Mouse (Mus musculus) testis, postnatal 10 days (tissue): ENCODE data around the gene Sdhaf3.
A peak's percentile ranks its signal among the peaks of the same experiment; 100 is the strongest.
"Not testable (repeated sequence)": the region's sequence is repeated elsewhere in the genome, so short reads cannot be mapped to it uniquely, and the experiment has no call there.

Experiments used
- DNase-seq: peaks from one replicate; pipeline ENCODE4 v3.0.0; 2021; ENCODE audit warnings: low spot score

Sdhaf3 gene

GRCm38 (mm10) chr6:6955764-6956561 lies at the start of gene Sdhaf3:
Gene Sdhaf3 (plus strand): TSS chr6:6956004.
- DNase-seq = peak; percentile 95

- peak; percentile 80 for DNase-seq
These were observed 46.2 kb upstream of the Sdhaf3 start for GRCm38 (mm10) chr6:6909586-6909985.

GRCm38 (mm10) chr6:6914304-6914703 lies 41.5 kb upstream of the Sdhaf3 start:
- DNase-seq = no peak

GRCm38 (mm10) chr6:6914849-6915525 lies 40.8 kb upstream of the Sdhaf3 start:
- peak; percentile 45 for DNase-seq

GRCm38 (mm10) chr6:6915526-6915915 lies 40.3 kb upstream of the Sdhaf3 start:
- peak; percentile 45 for DNase-seq

GRCm38 (mm10) chr6:6917334-6917733 lies 38.5 kb upstream of the Sdhaf3 start:
- no peak for DNase-seq

- no peak for DNase-seq
These were observed 30.5 kb upstream of the Sdhaf3 start for GRCm38 (mm10) chr6:6925264-6925663.

- no peak for DNase-seq
These were observed 25.0 kb upstream of the Sdhaf3 start for GRCm38 (mm10) chr6:6930831-6931230.

- DNase-seq = no peak
These were observed 24.3 kb upstream of the Sdhaf3 start for GRCm38 (mm10) chr6:6931507-6931906.

GRCm38 (mm10) chr6:6940845-6941244 lies 15.0 kb upstream of the Sdhaf3 start:
- no peak for DNase-seq

- peak; percentile 85 for DNase-seq
These were observed 13.0 kb upstream of the Sdhaf3 start for GRCm38 (mm10) chr6:6942813-6943212.

GRCm38 (mm10) chr6:6947650-6948049 lies 8.2 kb upstream of the Sdhaf3 start:
- no peak for DNase-seq

- peak; percentile 48 for DNase-seq
These were observed 425 bp upstream of the Sdhaf3 start for GRCm38 (mm10) chr6:6955395-6955763.

GRCm38 (mm10) chr6:6959234-6959633 lies 3.4 kb downstream of the Sdhaf3 start:
- not testable (repeated sequence) for DNase-seq

- no peak for DNase-seq
These were observed 41.6 kb downstream of the Sdhaf3 start for GRCm38 (mm10) chr6:6997226-6997946.

- no peak for DNase-seq
These were observed 42.2 kb downstream of the Sdhaf3 start for GRCm38 (mm10) chr6:6997956-6998355.

- no peak for DNase-seq
These were observed 43.2 kb downstream of the Sdhaf3 start for GRCm38 (mm10) chr6:6999015-6999414.

GRCm38 (mm10) chr6:7003085-7003484 lies 47.3 kb downstream of the Sdhaf3 start:
- DNase-seq = no peak

- no peak for DNase-seq
These were observed 48.2 kb downstream of the Sdhaf3 start for GRCm38 (mm10) chr6:7004005-7004404.

- no peak for DNase-seq
These were observed 82.3 kb downstream of the Sdhaf3 start for GRCm38 (mm10) chr6:7038087-7038486.

GRCm38 (mm10) chr6:7038835-7039234 lies 83.0 kb downstream of the Sdhaf3 start:
- DNase-seq = no peak

- no peak for DNase-seq
These were observed 86.1 kb downstream of the Sdhaf3 start for GRCm38 (mm10) chr6:7041912-7042311.

GRCm38 (mm10) chr6:7062819-7063218 lies 107.0 kb downstream of the Sdhaf3 start:
- DNase-seq = no peak
